Mouse (Mus musculus) MEL (cell line): ENCODE measurements around the gene Mtmr4. TPM values are rescaled to one million over a fixed set of nuclear protein-coding genes. Genes with fewer than 3 reads are reported as not detected.

Source experiments
- DNase-seq: peaks from one replicate; pipeline ENCODE4 v3.0.0; 2011; ENCODE audit warnings: low read depth, low spot score
- H3K27ac ChIP-seq: 2 replicates; pipeline ENCODE4 v1.5.1; 2012; ENCODE audit warnings: low read depth, mild to moderate bottlenecking, control low read depth, low read length, moderate library complexity; ENCODE audit not compliant: control insufficient read depth
- H3K27me3 ChIP-seq, 2 experiments: fragments of 150-350 bp in 1 of 2; sonication (generic) in 1 of 2; 2 replicates each; pipeline ENCODE4 v1.6.1; 2012; ENCODE audit warnings: low read length in 2 of 2, mild to moderate bottlenecking in 2 of 2, improper control_type of control experiment in 1 of 2, moderate library complexity in 1 of 2; ENCODE audit not compliant: insufficient read depth in 2 of 2, control insufficient read depth in 1 of 2
- H3K36me3 ChIP-seq, 2 experiments: 2 replicates each; pipeline ENCODE4 v1.6.1; 2012 to 2014; ENCODE audit warnings: low read length in 2 of 2, improper control_type of control experiment in 1 of 2, inconsistent platforms in 1 of 2, mild to moderate bottlenecking in 1 of 2; ENCODE audit not compliant: insufficient read depth in 2 of 2, control insufficient read depth in 1 of 2
- H3K4me1 ChIP-seq, 2 experiments: fragments of 150-350 bp in 1 of 2; sonication (generic) in 1 of 2; 2 replicates each; pipeline ENCODE4 v1.6.1; 2012; ENCODE audit warnings: low read length in 2 of 2, improper control_type of control experiment in 1 of 2, mild to moderate bottlenecking in 1 of 2; ENCODE audit not compliant: insufficient read depth in 2 of 2, control insufficient read depth in 1 of 2
- H3K4me3 ChIP-seq, 2 experiments: fragments of 150-350 bp in 1 of 2; sonication (generic) in 1 of 2; 2 replicates each; pipeline ENCODE4 v1.5.1; 2012; ENCODE audit warnings: low read depth in 2 of 2, low read length in 2 of 2, mild to moderate bottlenecking in 2 of 2, moderate library complexity in 2 of 2, control low read depth in 1 of 2, improper control_type of control experiment in 1 of 2; ENCODE audit not compliant: control insufficient read depth in 1 of 2, insufficient read depth in 1 of 2
- H3K79me2 ChIP-seq: 2 replicates; pipeline ENCODE4 v1.6.1; 2012; ENCODE audit warnings: mild to moderate bottlenecking, low read length, moderate library complexity; ENCODE audit not compliant: control insufficient read depth, poor library complexity, insufficient read depth
- H3K9ac ChIP-seq: 2 replicates; pipeline ENCODE4 v1.6.1; 2012; ENCODE audit warnings: low read depth, mild to moderate bottlenecking, control low read depth, low read length, moderate library complexity; ENCODE audit not compliant: control insufficient read depth, poor library complexity, severe bottlenecking
- H3K9me3 ChIP-seq: fragments of 150-350 bp; sonication (generic); replicated peaks from 2 replicates; pipeline ENCODE4 v1.6.1; 2012; ENCODE audit warnings: mild to moderate bottlenecking, low read length, improper control_type of control experiment, moderate library complexity; ENCODE audit not compliant: insufficient read depth
- BHLHE40 ChIP-seq: IDR thresholded peaks from 2 replicates; pipeline ENCODE4 v1.6.1; 2012; ENCODE audit warnings: low read depth, mild to moderate bottlenecking, inconsistent platforms, low read length, improper control_type of control experiment, borderline replicate concordance
- CHD1 ChIP-seq: IDR thresholded peaks from 2 replicates; pipeline ENCODE4 v1.6.1; 2012; ENCODE audit warnings: low read depth, mild to moderate bottlenecking, inconsistent platforms, low read length, improper control_type of control experiment
- EP300 ChIP-seq, 2 experiments: IDR thresholded peaks; 2 replicates each; pipeline ENCODE4 v1.6.1; 2011; ENCODE audit warnings: improper control_type of control experiment in 2 of 2, low read length in 2 of 2, low read depth in 1 of 2, mild to moderate bottlenecking in 1 of 2
- ETS1 ChIP-seq: IDR thresholded peaks from 2 replicates; pipeline ENCODE4 v1.6.1; 2012; ENCODE audit warnings: low read depth, mild to moderate bottlenecking, inconsistent platforms, low read length, improper control_type of control experiment, moderate library complexity
- GABPA ChIP-seq: IDR thresholded peaks from 2 replicates; pipeline ENCODE4 v1.6.1; 2012; ENCODE audit warnings: low read depth, mild to moderate bottlenecking, inconsistent platforms, low read length, improper control_type of control experiment, moderate library complexity
- GATA1 ChIP-seq: IDR thresholded peaks from 2 replicates; pipeline ENCODE4 v1.6.1; 2011; ENCODE audit warnings: low read depth, low read length, improper control_type of control experiment
- JUND ChIP-seq: IDR thresholded peaks from 2 replicates; pipeline ENCODE4 v1.6.1; 2011; ENCODE audit warnings: low read depth, mild to moderate bottlenecking, improper control_type of control experiment, low read length
- KAT2A ChIP-seq: conservative IDR thresholded peaks from 2 replicates; pipeline ENCODE4 v1.6.1; 2012; ENCODE audit warnings: low read depth, low read length, improper control_type of control experiment, inconsistent platforms
- MAZ ChIP-seq: IDR thresholded peaks from 2 replicates; pipeline ENCODE4 v1.6.1; 2012; ENCODE audit warnings: low read depth, mild to moderate bottlenecking, inconsistent platforms, low read length, improper control_type of control experiment
- MEF2A ChIP-seq: IDR thresholded peaks from 2 replicates; pipeline ENCODE4 v1.6.1; 2014; ENCODE audit warnings: low read depth, mild to moderate bottlenecking, inconsistent platforms, low read length, improper control_type of control experiment; ENCODE audit not compliant: poor library complexity, insufficient replicate concordance, severe bottlenecking; ENCODE audit errors: extremely low read depth
- MYB ChIP-seq: IDR thresholded peaks from 2 replicates; pipeline ENCODE4 v1.6.1; 2011; ENCODE audit warnings: mild to moderate bottlenecking, low read depth, low read length, improper control_type of control experiment
- NELFE ChIP-seq: IDR thresholded peaks from 2 replicates; pipeline ENCODE4 v1.6.1; 2011; ENCODE audit warnings: low read depth, low read length, improper control_type of control experiment
- NRF1 ChIP-seq: IDR thresholded peaks from 2 replicates; pipeline ENCODE4 v1.6.1; 2014; ENCODE audit warnings: low read depth, mild to moderate bottlenecking, inconsistent platforms, low read length, improper control_type of control experiment, moderate library complexity; ENCODE audit not compliant: poor library complexity, insufficient read depth, severe bottlenecking
- POLR2A ChIP-seq, 2 experiments: IDR thresholded peaks; 2 replicates each; pipeline ENCODE4 v1.6.1; 2011 to 2012; ENCODE audit warnings: low read length in 2 of 2, mild to moderate bottlenecking in 2 of 2, control low read depth in 1 of 2, improper control_type of control experiment in 1 of 2, low read depth in 1 of 2, moderate library complexity in 1 of 2; ENCODE audit not compliant: control insufficient read depth in 1 of 2, insufficient read depth in 1 of 2, poor library complexity in 1 of 2
- POLR2AphosphoS2 ChIP-seq: IDR thresholded peaks from 2 replicates; pipeline ENCODE4 v1.6.1; 2011; ENCODE audit warnings: low read length, improper control_type of control experiment
- RAD21 ChIP-seq: IDR thresholded peaks from 2 replicates; pipeline ENCODE4 v1.6.1; 2011; ENCODE audit warnings: mild to moderate bottlenecking, low read depth, low read length, improper control_type of control experiment
- RCOR1 ChIP-seq: IDR thresholded peaks from 2 replicates; pipeline ENCODE4 v1.6.1; 2012; ENCODE audit warnings: low read depth, mild to moderate bottlenecking, inconsistent platforms, low read length, improper control_type of control experiment
- SIN3A ChIP-seq: IDR thresholded peaks from 2 replicates; pipeline ENCODE4 v1.6.1; 2012; ENCODE audit warnings: low read length, improper control_type of control experiment, inconsistent platforms
- SMC3 ChIP-seq: IDR thresholded peaks from 2 replicates; pipeline ENCODE4 v1.6.1; 2011; ENCODE audit warnings: low read depth, low read length, improper control_type of control experiment
- TBP ChIP-seq: IDR thresholded peaks from 2 replicates; pipeline ENCODE4 v1.8.0; 2011; ENCODE audit warnings: low read depth, low read length, improper control_type of control experiment
- USF1 ChIP-seq: IDR thresholded peaks from 2 replicates; pipeline ENCODE4 v1.6.1; 2014; ENCODE audit warnings: low read depth, mild to moderate bottlenecking, inconsistent platforms, low read length, improper control_type of control experiment, moderate library complexity
- USF2 ChIP-seq, 2 experiments: IDR thresholded peaks; 2 replicates each; pipeline ENCODE4 v1.6.1; 2011 to 2012; ENCODE audit warnings: improper control_type of control experiment in 2 of 2, low read length in 2 of 2, borderline replicate concordance in 1 of 2, inconsistent platforms in 1 of 2, low read depth in 1 of 2, mild to moderate bottlenecking in 1 of 2; ENCODE audit not compliant: insufficient read depth in 1 of 2
- ZKSCAN1 ChIP-seq: IDR thresholded peaks from 2 replicates; pipeline ENCODE4 v1.6.1; 2012; ENCODE audit warnings: low read depth, mild to moderate bottlenecking, inconsistent platforms, low read length, improper control_type of control experiment, moderate library complexity
- polyA plus RNA-seq, 2 experiments: library from polyadenylated mRNA; stranded (reverse) in 1 of 2; unstranded in 1 of 2; fragments of >175 nt in 1 of 2; fragments of >200 nt in 1 of 2; gene quantifications; 2 replicates each; pipeline versions ENCODE4 v1.2.1 to v1.2.4; 2012; ENCODE audit warnings: low replicate concordance in 2 of 2, low read depth in 1 of 2; ENCODE audit not compliant: insufficient read length in 2 of 2, insufficient read depth in 1 of 2, missing spikeins in 1 of 2
- total RNA-seq: library from RNA; depleted of rRNA; stranded (reverse); fragments of 300-350 nt; gene quantifications from 2 replicates; pipeline ENCODE4 v1.2.3, GENCODE M21; 2012

Mtmr4 gene
- total and polyA plus RNA-seq, 3 experiments, result 25.9 to 32.4 TPM; not detected in 1

- Histone ChIP-seq H3K4me1 (peaks cover 5 to 17% of the 10 kb centered on the region in 2 experiments; a peak in 3 of 4 replicates), H3K9me3 (no peaks in the 10 kb centered on the region), H3K36me3 (peaks cover 0 to 13% of the 10 kb centered on the region in 2 experiments; a peak in 2 of 4 replicates), H3K4me3 (no peak overlapping the region), H3K27ac (no peak overlapping the region), H3K79me2 (peaks cover 26% of the 10 kb centered on the region), H3K9ac (no peak overlapping the region), H3K27me3 (no peaks in the 10 kb centered on the region)
- TF ChIP-seq JUND (no peak), POLR2A (IDR thresholded peaks at IDR 0.05; ENCODE audit: control insufficient read depth in 1 of 2, insufficient read depth in 1 of 2, low read depth in 1 of 2, low read length in 2 of 2, poor library complexity in 1 of 2) (peak in 1 of 2 experiments; percentile 20; a peak in 1 of 4 replicates)
- no peak for DNase-seq
These were observed 2.4 kb upstream of the Mtmr4 start for GRCm38 (mm10) chr11:87589605-87590004.

- H3K36me3 ChIP-seq, result peaks cover 0 to 13% of the 10 kb centered on the region in 2 experiments; a peak in 2 of 4 replicates
- peak overlapping the region; percentile 84 to 86 for H3K4me3 ChIP-seq
- no peaks in the 10 kb centered on the region for H3K9me3 ChIP-seq
- H3K79me2 ChIP-seq, result peaks cover 26% of the 10 kb centered on the region
- no peaks in the 10 kb centered on the region for H3K27me3 ChIP-seq
- DNase-seq, result peak; percentile 78
- peak overlapping the region; percentile 88 for H3K9ac ChIP-seq
- peaks cover 5 to 17% of the 10 kb centered on the region in 2 experiments; a peak in 3 of 4 replicates for H3K4me1 ChIP-seq
- TF ChIP-seq NRF1 (peak; percentile 80), POLR2AphosphoS2 (peak; percentile 15; the same call in 1 of the 2 replicates), USF2 (IDR thresholded peaks at IDR 0.05; ENCODE audit: borderline replicate concordance in 1 of 2, insufficient read depth in 1 of 2, low read depth in 1 of 2, low read length in 2 of 2) (no peak)
- TF ChIP-seq, all 39 proteins: peak for 2
- H3K27ac ChIP-seq, result peak overlapping the region; percentile 85
These were observed 979 bp upstream of the Mtmr4 start for GRCm38 (mm10) chr11:87590841-87591525.

- DNase-seq, result no peak
- Histone ChIP-seq H3K36me3 (peaks cover 0 to 13% of the 10 kb centered on the region in 2 experiments; a peak in 2 of 4 replicates), H3K27me3 (no peaks in the 10 kb centered on the region), H3K27ac (peak overlapping the region; percentile 56), H3K9ac (peak overlapping the region; percentile 69), H3K9me3 (no peaks in the 10 kb centered on the region), H3K4me1 (peaks cover 5 to 17% of the 10 kb centered on the region in 2 experiments; a peak in 3 of 4 replicates), H3K79me2 (peaks cover 26% of the 10 kb centered on the region), H3K4me3 (peak overlapping the region; percentile 65 to 83)
- TF ChIP-seq GABPA, result no peak
- no peak for TF ChIP-seq RCOR1
- no peak for TF ChIP-seq MYB
- TF ChIP-seq BHLHE40, result no peak
- TF ChIP-seq USF1, result no peak
- no peak for TF ChIP-seq KAT2A
- no peak for TF ChIP-seq ZKSCAN1
- TF ChIP-seq TBP, result no peak
- TF ChIP-seq SMC3, result no peak
- TF ChIP-seq MEF2A, result no peak
- no peak for TF ChIP-seq ETS1
- 0 out of 2 replicates have a peak, but pooled peaks have one; percentile 0 for TF ChIP-seq MAZ
- TF ChIP-seq EP300 (IDR thresholded peaks at IDR 0.05; ENCODE audit: low read depth in 1 of 2, low read length in 2 of 2), result no peak; a peak in 1 of 4 replicates
- TF ChIP-seq NRF1, result no peak
- 0 out of 2 replicates have a peak, but pooled peaks have one; percentile 24 for TF ChIP-seq NELFE
- TF ChIP-seq SIN3A, result no peak
- no peak for TF ChIP-seq GATA1
- TF ChIP-seq RAD21, result no peak
- no peak for TF ChIP-seq CHD1
These were observed 363 bp downstream of the Mtmr4 start for GRCm38 (mm10) chr11:87592354-87592695.
